Mouse (Mus musculus) spleen, postnatal 10 days (tissue): ENCODE measurements around the gene Atrnl1.
A peak's percentile ranks its signal among the peaks of the same experiment; 100 is the strongest.

Experiments used
- DNase-seq, 2 experiments: peaks; one replicate each; pipeline ENCODE4 v3.0.0; 2021 to 2022; ENCODE audit warnings: low spot score in 2 of 2

The Atrnl1 gene

GRCm38 (mm10) chr19:57610476-57611261 is at the start of gene Atrnl1:
Atrnl1 (plus strand) TSS chr19:57611034.
- peak; percentile 79 to 83 for DNase-seq

GRCm38 (mm10) chr19:57561486-57561885 is 49.3 kb upstream of the Atrnl1 start:
- DNase-seq = no peak

- no peak for DNase-seq
Measured at GRCm38 (mm10) chr19:57569040-57569439, 41.8 kb upstream of the Atrnl1 start.

- no peak for DNase-seq
Measured at GRCm38 (mm10) chr19:57572360-57573237, 38.2 kb upstream of the Atrnl1 start.

GRCm38 (mm10) chr19:57573470-57573869 is 37.4 kb upstream of the Atrnl1 start:
- no peak for DNase-seq

- no peak for DNase-seq
Measured at GRCm38 (mm10) chr19:57575027-57575426, 35.8 kb upstream of the Atrnl1 start.

GRCm38 (mm10) chr19:57576836-57577235 is 34.0 kb upstream of the Atrnl1 start:
- no peak for DNase-seq

GRCm38 (mm10) chr19:57577256-57577655 is 33.6 kb upstream of the Atrnl1 start:
- DNase-seq = no peak

- DNase-seq = no peak
Measured at GRCm38 (mm10) chr19:57580962-57581361, 29.9 kb upstream of the Atrnl1 start.

- DNase-seq = no peak
Measured at GRCm38 (mm10) chr19:57585231-57585792, 25.5 kb upstream of the Atrnl1 start.

- DNase-seq = no peak
Measured at GRCm38 (mm10) chr19:57586172-57586571, 24.7 kb upstream of the Atrnl1 start.

GRCm38 (mm10) chr19:57589516-57589915 is 21.3 kb upstream of the Atrnl1 start:
- no peak for DNase-seq

- DNase-seq = peak in 1 of 2 experiments; percentile 26
Measured at GRCm38 (mm10) chr19:57590895-57591294, 19.9 kb upstream of the Atrnl1 start.

- DNase-seq = peak in 1 of 2 experiments; percentile 29
Measured at GRCm38 (mm10) chr19:57591631-57592030, 19.2 kb upstream of the Atrnl1 start.

- DNase-seq = no peak
Measured at GRCm38 (mm10) chr19:57592355-57592754, 18.5 kb upstream of the Atrnl1 start.

GRCm38 (mm10) chr19:57599126-57599525 is 11.7 kb upstream of the Atrnl1 start:
- DNase-seq = no peak

GRCm38 (mm10) chr19:57600233-57600929 is 10.5 kb upstream of the Atrnl1 start:
- DNase-seq = no peak

- no peak for DNase-seq
Measured at GRCm38 (mm10) chr19:57600930-57601328, 9.9 kb upstream of the Atrnl1 start.

- no peak for DNase-seq
Measured at GRCm38 (mm10) chr19:57603593-57603992, 7.2 kb upstream of the Atrnl1 start.

- no peak for DNase-seq
Measured at GRCm38 (mm10) chr19:57605941-57606340, 4.9 kb upstream of the Atrnl1 start.

GRCm38 (mm10) chr19:57606351-57606750 is 4.5 kb upstream of the Atrnl1 start:
- DNase-seq = no peak
